Mouse (Mus musculus) forebrain, postnatal 0 days (tissue): ENCODE measurements around the gene Lsm10. TPM values are rescaled to one million over a fixed set of nuclear protein-coding genes. Genes with fewer than 3 reads are reported as not detected.
"Not testable (repeated sequence)": the region's sequence is repeated elsewhere in the genome, so short reads cannot be mapped to it uniquely, and the experiment has no call there.

Source experiments
- ATAC-seq: fragments of 200-750 bp; cut with Nextera tagmentation; 2 replicates; pipeline ENCODE4 v1.8.0; 2017; ENCODE audit warnings: mild to moderate bottlenecking, moderate library complexity
- DNase-seq: peaks from one replicate; pipeline ENCODE4 v3.0.0-alpha.2; 2015
- H3K27ac ChIP-seq: fragments of 300-500 bp; sonication (generic); 2 replicates; pipeline ENCODE4 v1.5.1; 2014; ENCODE audit warnings: low read depth, mild to moderate bottlenecking, antibody characterized with exemption, low read length, moderate library complexity, mixed read lengths
- H3K27me3 ChIP-seq: fragments of 300-500 bp; sonication (generic); 2 replicates; pipeline ENCODE4 v1.6.1; 2014; ENCODE audit warnings: mild to moderate bottlenecking, low read length, mixed read lengths; ENCODE audit not compliant: insufficient read depth
- H3K36me3 ChIP-seq: fragments of 300-500 bp; sonication (generic); 2 replicates; pipeline ENCODE4 v1.6.1; 2014; ENCODE audit warnings: mild to moderate bottlenecking, moderate library complexity; ENCODE audit not compliant: insufficient read depth
- H3K4me1 ChIP-seq: fragments of 300-500 bp; sonication (generic); 2 replicates; pipeline ENCODE4 v1.6.1; 2014; ENCODE audit warnings: antibody characterized with exemption; ENCODE audit not compliant: insufficient read depth
- H3K4me2 ChIP-seq: fragments of 300-500 bp; sonication (generic); 2 replicates; pipeline ENCODE4 v1.6.1; 2014; ENCODE audit warnings: low read depth, mild to moderate bottlenecking, moderate library complexity
- H3K4me3 ChIP-seq: fragments of 300-500 bp; sonication (generic); 2 replicates; pipeline ENCODE4 v1.5.1; 2014; ENCODE audit warnings: low read depth, low read length, mixed read lengths
- H3K9ac ChIP-seq: fragments of 300-500 bp; sonication (generic); 2 replicates; pipeline ENCODE4 v1.6.1; 2014; ENCODE audit warnings: mild to moderate bottlenecking
- H3K9me3 ChIP-seq: fragments of 300-500 bp; sonication (generic); 2 replicates; pipeline ENCODE4 v1.6.1; 2016; ENCODE audit warnings: low read length
- CTCF ChIP-seq: sonication (generic); IDR thresholded peaks from 2 replicates; pipeline ENCODE4 v1.5.1; 2016; ENCODE audit warnings: antibody characterized with exemption, control low read depth, low read depth
- WGBS: fragments of 180-500 bp; shearing (Covaris S2); extraction: QIAGEN DNeasy Blood & Tissue Kit; methylation state at CpG from one replicate; pipeline ENCODE4 v1.1.7; 2014; 5-methylcytosine and 5-hydroxymethylcytosine counted together
- polyA plus RNA-seq: library from polyadenylated mRNA; unstranded; fragments of >200 nt; fragmentation: Nextera tagmentation; extraction: Ambion mirVana; gene quantifications from 2 replicates; pipeline ENCODE4 v1.2.1, GENCODE M21; 2015
- total RNA-seq: library from RNA; depleted of rRNA; stranded (reverse); fragments of >200 nt; gene quantifications from 2 replicates; pipeline ENCODE4 v1.2.3, GENCODE M21; 2014

Gene Lsm10
- total and polyA plus RNA-seq, 2 experiments from 2014 or later = 37.1 to 59.5 TPM

- no peaks in the 10 kb centered on the region for H3K9me3 ChIP-seq
- H3K27ac ChIP-seq = no peak overlapping the region
- H3K9ac ChIP-seq = no peak overlapping the region
- no peaks in the 10 kb centered on the region for H3K27me3 ChIP-seq
- 97% methylated on average over 1 of the region's 1 CpGs for WGBS
- no peaks in the 10 kb centered on the region for H3K4me1 ChIP-seq
- H3K36me3 ChIP-seq = peaks cover 25% of the 10 kb centered on the region
- ATAC-seq = no peak
- no peak overlapping the region for H3K4me2 ChIP-seq
- no peak for TF ChIP-seq CTCF
- H3K4me3 ChIP-seq = no peak overlapping the region
- DNase-seq = no peak
These were observed 14.8 kb upstream of the Lsm10 start for GRCm38 (mm10) chr4:126081601-126082000.

- no peak overlapping the region for H3K9ac ChIP-seq
- H3K4me1 ChIP-seq = no peaks in the 10 kb centered on the region
- WGBS = 93% methylated on average over 9 of the region's 9 CpGs
- H3K36me3 ChIP-seq = peaks cover 25% of the 10 kb centered on the region
- no peaks in the 10 kb centered on the region for H3K27me3 ChIP-seq
- H3K9me3 ChIP-seq = no peaks in the 10 kb centered on the region
- no peak for DNase-seq
- no peak overlapping the region for H3K4me3 ChIP-seq
- ATAC-seq = no peak
- TF ChIP-seq CTCF = no peak
- H3K27ac ChIP-seq = no peak overlapping the region
- no peak overlapping the region for H3K4me2 ChIP-seq
These were observed 13.4 kb upstream of the Lsm10 start for GRCm38 (mm10) chr4:126083021-126083420.

- Histone ChIP-seq H3K27me3 (no peaks in the 10 kb centered on the region), H3K27ac (no peak overlapping the region), H3K9ac (no peak overlapping the region), H3K4me3 (no peak overlapping the region), H3K4me1 (no peaks in the 10 kb centered on the region), H3K36me3 (peaks cover 35% of the 10 kb centered on the region), H3K9me3 (no peaks in the 10 kb centered on the region), H3K4me2 (no peak overlapping the region)
- DNase-seq (no peak), ATAC-seq (no peak)
- 77% methylated on average over 8 of the region's 8 CpGs for WGBS
- TF ChIP-seq CTCF = no peak
These were observed 12.0 kb upstream of the Lsm10 start for GRCm38 (mm10) chr4:126084382-126084781.

GRCm38 (mm10) chr4:126085996-126086576, 10.3 kb upstream of the Lsm10 start:
- ATAC-seq (peak; percentile 90), DNase-seq (peak; percentile 87)
- Histone ChIP-seq H3K4me3 (no peak overlapping the region), H3K4me1 (no peaks in the 10 kb centered on the region), H3K4me2 (no peak overlapping the region), H3K27me3 (no peaks in the 10 kb centered on the region), H3K36me3 (peaks cover 30% of the 10 kb centered on the region; the same call in 1 of the 2 replicates), H3K27ac (no peak overlapping the region), H3K9me3 (no peaks in the 10 kb centered on the region), H3K9ac (no peak overlapping the region)
- TF ChIP-seq CTCF = peak; percentile 95
- 24% methylated on average over 7 of the region's 7 CpGs for WGBS

- no peaks in the 10 kb centered on the region for H3K27me3 ChIP-seq
- ATAC-seq = no peak
- 86% methylated on average over 7 of the region's 7 CpGs for WGBS
These were observed 6.1 kb upstream of the Lsm10 start for GRCm38 (mm10) chr4:126090101-126090847.

GRCm38 (mm10) chr4:126090848-126091124, 5.6 kb upstream of the Lsm10 start:
- 81% methylated on average over 4 of the region's 4 CpGs for WGBS
- Histone ChIP-seq H3K4me1 (no peaks in the 10 kb centered on the region), H3K27me3 (no peaks in the 10 kb centered on the region), H3K4me2 (no peak overlapping the region), H3K4me3 (no peak overlapping the region), H3K9ac (no peak overlapping the region), H3K27ac (no peak overlapping the region), H3K36me3 (peaks cover 10% of the 10 kb centered on the region; the same call in 1 of the 2 replicates), H3K9me3 (no peaks in the 10 kb centered on the region)
- ATAC-seq (no peak), DNase-seq (no peak)
- no peak for TF ChIP-seq CTCF

More at GRCm38 (mm10) chr4:126090101-126090847, 6.1 kb upstream of the Lsm10 start:
- Histone ChIP-seq H3K4me2 (no peak overlapping the region), H3K36me3 (peaks cover 10% of the 10 kb centered on the region; the same call in 1 of the 2 replicates), H3K9ac (no peak overlapping the region), H3K4me1 (no peaks in the 10 kb centered on the region), H3K27ac (no peak overlapping the region), H3K9me3 (no peaks in the 10 kb centered on the region), H3K4me3 (no peak overlapping the region)
- no peak for TF ChIP-seq CTCF
- DNase-seq = no peak

GRCm38 (mm10) chr4:126091873-126092272, 4.5 kb upstream of the Lsm10 start:
- DNase-seq (no peak), ATAC-seq (no peak)
- Histone ChIP-seq H3K27ac (no peak overlapping the region), H3K4me3 (no peak overlapping the region), H3K9ac (no peak overlapping the region), H3K4me2 (no peak overlapping the region), H3K9me3 (no peaks in the 10 kb centered on the region), H3K36me3 (peaks cover 10% of the 10 kb centered on the region; the same call in 1 of the 2 replicates), H3K4me1 (no peaks in the 10 kb centered on the region), H3K27me3 (no peaks in the 10 kb centered on the region)
- 84% methylated on average over 8 of the region's 8 CpGs for WGBS
- TF ChIP-seq CTCF = no peak

- ATAC-seq = not testable (repeated sequence)
These were observed 597 bp upstream of the Lsm10 start for GRCm38 (mm10) chr4:126095622-126096430.

More at GRCm38 (mm10) chr4:126095622-126096430, 597 bp upstream of the Lsm10 start:
- H3K9ac ChIP-seq = 0 out of 2 replicates have a peak overlapping the region, but pooled peaks have one; percentile 78
- not testable (repeated sequence) for H3K36me3 ChIP-seq, DNase-seq, H3K4me3 ChIP-seq, H3K27me3 ChIP-seq, H3K9me3 ChIP-seq, H3K4me1 ChIP-seq
- H3K4me2 ChIP-seq = peak overlapping the region; percentile 61; the same call in 1 of the 2 replicates
- H3K27ac ChIP-seq = peak overlapping the region; percentile 88; the same call in 1 of the 2 replicates
- 55% methylated on average over 14 of the region's 14 CpGs for WGBS
